26 mouse cellular contexts compared by ENCODE assay signal in genomic region chr3:141509772-141510171, GRCm38 (mm10). TPM values are rescaled to one million over a fixed set of nuclear protein-coding genes. Genes with fewer than 3 reads are reported as not detected.
A peak's percentile ranks its signal among the peaks of the same experiment; 100 is the strongest.
DNase-seq lines count a peak whose midpoint lies in the region; ATAC-seq and TF ChIP-seq lines count a peak whose summit lies in the region.
"Had no signal": no experiment of that assay in that cellular context is flagged by ENCODE, and none has a peak within 500 bp of the region (broad histone marks: within the 10 kb centered on the region; RNA-seq: fewer than 3 reads in every experiment).

No protein-coding gene starts in this region.

- ATAC-seq in embryonic facial prominence, embryonic 11.5 days (replicated peaks; ENCODE audit: insufficient number of reproducible peaks, low FRiP score, low TSS enrichment, low read depth): no peak
- no peak for ATAC-seq in embryonic facial prominence, embryonic 14.5 days (ENCODE audit: low read depth)
- peak; percentile 85; the same call in 1 of the 2 replicates for ATAC-seq in limb, embryonic 12.5 days (ENCODE audit: insufficient number of reproducible peaks, insufficient read depth, low FRiP score, low TSS enrichment, low read depth)
- ATAC-seq in midbrain, embryonic 14.5 days (ENCODE audit: low FRiP score, low TSS enrichment): no peak
- ATAC-seq: forebrain, embryonic 16.5 days; inflammation-experienced regulatory T-cells, adult 6 months had no signal

- no peak for TF ChIP-seq CTCF in lung, adult 2 months (IDR thresholded peaks at IDR 0.05; ENCODE audit: insufficient read depth, low read length)

- H3K4me3 ChIP-seq in embryonic facial prominence, embryonic 11.5 days (ENCODE audit: low read depth, low read length): no peak overlapping the region
- no peak overlapping the region for H3K4me3 ChIP-seq in embryonic facial prominence, embryonic 10.5 days
- no peak overlapping the region for H3K4me3 ChIP-seq in embryonic facial prominence, embryonic 14.5 days (ENCODE audit: low read depth, low read length)
- H3K4me3 ChIP-seq in limb, embryonic 12.5 days (replicated peaks): no peak overlapping the region
- no peak overlapping the region for H3K4me3 ChIP-seq in lung, adult 2 months (replicated peaks; ENCODE audit: extremely low read depth, low read depth, low read length)
- no peak overlapping the region for H3K4me3 ChIP-seq in midbrain, embryonic 14.5 days (replicated peaks; ENCODE audit: low read depth, low read length)
- H3K4me3 ChIP-seq: embryonic facial prominence, embryonic 12.5 days; hindbrain, embryonic 13.5 days; liver, embryonic 15.5 days; neural tube, embryonic 15.5 days had no signal

- H3K9me3 ChIP-seq in embryonic facial prominence, embryonic 11.5 days (replicated peaks; ENCODE audit: control insufficient read depth, low read length): no peaks in the 10 kb centered on the region
- no peaks in the 10 kb centered on the region for H3K9me3 ChIP-seq in embryonic facial prominence, embryonic 10.5 days
- H3K9me3 ChIP-seq in embryonic facial prominence, embryonic 14.5 days (ENCODE audit: control insufficient read depth, low read length): no peaks in the 10 kb centered on the region
- no peaks in the 10 kb centered on the region for H3K9me3 ChIP-seq in limb, embryonic 12.5 days
- no peaks in the 10 kb centered on the region for H3K9me3 ChIP-seq in midbrain, embryonic 14.5 days (ENCODE audit: control insufficient read depth, low read length)
- H3K9me3 ChIP-seq: embryonic facial prominence, embryonic 12.5 days; G1E; hindbrain, embryonic 13.5 days; liver, embryonic 15.5 days; neural tube, embryonic 15.5 days had no signal

- H3K27ac ChIP-seq in embryonic facial prominence, embryonic 11.5 days (replicated peaks; ENCODE audit: low read depth, low read length): no peak overlapping the region
- no peak overlapping the region for H3K27ac ChIP-seq in embryonic facial prominence, embryonic 10.5 days (replicated peaks)
- no peak overlapping the region for H3K27ac ChIP-seq in embryonic facial prominence, embryonic 14.5 days (replicated peaks; ENCODE audit: low read depth, low read length)
- 0 out of 2 replicates have a peak overlapping the region, but pooled peaks have one; percentile 73 for H3K27ac ChIP-seq in limb, embryonic 12.5 days
- no peak overlapping the region for H3K27ac ChIP-seq in midbrain, embryonic 14.5 days (replicated peaks; ENCODE audit: low read depth, low read length)
- H3K27ac ChIP-seq: embryonic facial prominence, embryonic 12.5 days; hindbrain, embryonic 13.5 days; liver, embryonic 15.5 days; neural tube, embryonic 15.5 days had no signal

- no peak for TF ChIP-seq POLR2A in lung, adult 2 months (IDR thresholded peaks at IDR 0.05; ENCODE audit: borderline replicate concordance, extremely low read depth, low read depth, low read length)

- no peaks in the 10 kb centered on the region for H3K36me3 ChIP-seq in embryonic facial prominence, embryonic 11.5 days (replicated peaks; ENCODE audit: control insufficient read depth, insufficient read depth, low read depth, low read length)
- H3K36me3 ChIP-seq in embryonic facial prominence, embryonic 10.5 days (replicated peaks): no peaks in the 10 kb centered on the region
- H3K36me3 ChIP-seq in embryonic facial prominence, embryonic 14.5 days (ENCODE audit: control insufficient read depth, insufficient read depth, low read length): no peaks in the 10 kb centered on the region
- H3K36me3 ChIP-seq in limb, embryonic 12.5 days: no peaks in the 10 kb centered on the region
- H3K36me3 ChIP-seq in midbrain, embryonic 14.5 days (ENCODE audit: control insufficient read depth, insufficient read depth, low read length): no peaks in the 10 kb centered on the region
- H3K36me3 ChIP-seq: embryonic facial prominence, embryonic 12.5 days; G1E; hindbrain, embryonic 13.5 days; liver, embryonic 15.5 days; neural tube, embryonic 15.5 days had no signal

- DNase-seq in embryonic facial prominence, embryonic 11.5 days (ENCODE audit: low spot score): peak; percentile 56
- no peak for DNase-seq in embryonic facial prominence, embryonic 10.5 days (ENCODE audit: low spot score)
- peak; percentile 49 for DNase-seq in 3134 (ENCODE audit: extremely low read depth, insufficient read length, low spot score)
- peak; percentile 44 for DNase-seq in embryonic facial prominence, embryonic 14.5 days (ENCODE audit: low spot score)
- DNase-seq in lung, adult 2 months: no peak
- no peak for DNase-seq in midbrain, embryonic 14.5 days
- DNase-seq: adrenal gland, adult 2 months; B cell, adult 2 months; cerebellum, adult 18-20 months; cerebellum, postnatal 25 days; gastrocnemius, postnatal 25 days; heart, adult 18-20 months; kidney, adult 2 months; kidney, postnatal 10 days; liver; lung, postnatal 4 days; spleen, adult 18-20 months had no signal

- H3K9ac ChIP-seq in embryonic facial prominence, embryonic 11.5 days (replicated peaks; ENCODE audit: low read length): no peak overlapping the region
- H3K9ac ChIP-seq in embryonic facial prominence, embryonic 14.5 days (ENCODE audit: low read depth, low read length): no peak overlapping the region
- no peak overlapping the region for H3K9ac ChIP-seq in limb, embryonic 12.5 days (replicated peaks)
- H3K9ac ChIP-seq in midbrain, embryonic 14.5 days (replicated peaks; ENCODE audit: low read length): no peak overlapping the region
- H3K9ac ChIP-seq: embryonic facial prominence, embryonic 12.5 days; hindbrain, embryonic 13.5 days; liver, embryonic 15.5 days; neural tube, embryonic 15.5 days had no signal

- 27% methylated on average over 1 of the region's 1 CpGs for WGBS in embryonic facial prominence, embryonic 11.5 days
- 19% methylated on average over 1 of the region's 1 CpGs for WGBS in embryonic facial prominence, embryonic 10.5 days
- 33% methylated on average over 1 of the region's 1 CpGs for WGBS in embryonic facial prominence, embryonic 14.5 days
- 42% methylated on average over 1 of the region's 1 CpGs for WGBS in limb, embryonic 12.5 days
- WGBS in lung, adult 2 months: 17% methylated on average over 1 of the region's 1 CpGs
- WGBS in midbrain, embryonic 14.5 days: 77% methylated on average over 1 of the region's 1 CpGs

- H3K4me1 ChIP-seq in embryonic facial prominence, embryonic 11.5 days (ENCODE audit: control insufficient read depth, insufficient read depth, low read length): no peaks in the 10 kb centered on the region
- peaks cover 11% of the 10 kb centered on the region; the same call in 1 of the 2 replicates for H3K4me1 ChIP-seq in embryonic facial prominence, embryonic 10.5 days
- H3K4me1 ChIP-seq in embryonic facial prominence, embryonic 14.5 days (ENCODE audit: control insufficient read depth, insufficient read depth, low read length): no peaks in the 10 kb centered on the region
- peaks cover 10% of the 10 kb centered on the region; the same call in 1 of the 2 replicates for H3K4me1 ChIP-seq in limb, embryonic 12.5 days (replicated peaks)
- no peaks in the 10 kb centered on the region for H3K4me1 ChIP-seq in lung, adult 2 months (ENCODE audit: control insufficient read depth, insufficient read depth, low read length)
- 0 out of 2 replicates have a peak, but pooled peaks cover 2% of the 10 kb centered on the region for H3K4me1 ChIP-seq in midbrain, embryonic 14.5 days (ENCODE audit: control insufficient read depth, insufficient read depth, low read length)
- H3K4me1 ChIP-seq: embryonic facial prominence, embryonic 12.5 days; hindbrain, embryonic 13.5 days; liver, embryonic 15.5 days; neural tube, embryonic 15.5 days had no signal

- no peaks in the 10 kb centered on the region for H3K27me3 ChIP-seq in embryonic facial prominence, embryonic 11.5 days (ENCODE audit: control insufficient read depth, insufficient read depth, low read length)
- no peaks in the 10 kb centered on the region for H3K27me3 ChIP-seq in embryonic facial prominence, embryonic 10.5 days (replicated peaks; ENCODE audit: low read depth, poor library complexity, severe bottlenecking)
- no peaks in the 10 kb centered on the region for H3K27me3 ChIP-seq in embryonic facial prominence, embryonic 14.5 days (replicated peaks; ENCODE audit: control insufficient read depth, insufficient read depth, low read length)
- H3K27me3 ChIP-seq in limb, embryonic 12.5 days: no peaks in the 10 kb centered on the region
- H3K27me3 ChIP-seq in midbrain, embryonic 14.5 days (ENCODE audit: control insufficient read depth, insufficient read depth, low read length): no peaks in the 10 kb centered on the region
- H3K27me3 ChIP-seq: CH12.LX; embryonic facial prominence, embryonic 12.5 days; hindbrain, embryonic 13.5 days; liver, embryonic 15.5 days; neural tube, embryonic 15.5 days had no signal

- no peak overlapping the region for H3K4me2 ChIP-seq in embryonic facial prominence, embryonic 11.5 days (ENCODE audit: low read depth, low read length)
- H3K4me2 ChIP-seq in embryonic facial prominence, embryonic 14.5 days (ENCODE audit: low read depth, low read length): no peak overlapping the region
- no peak overlapping the region for H3K4me2 ChIP-seq in limb, embryonic 12.5 days
- H3K4me2 ChIP-seq in midbrain, embryonic 14.5 days (ENCODE audit: low read length): no peak overlapping the region
- H3K4me2 ChIP-seq: embryonic facial prominence, embryonic 12.5 days; hindbrain, embryonic 13.5 days; liver, embryonic 15.5 days; neural tube, embryonic 15.5 days had no signal

RNA-seq across cellular contexts. Expression of gene Unc5c, which starts 44.8 kb away (rescaled TPM):
- 10.0 and 10.2 TPM in 2 replicates for polyA plus RNA-seq in embryonic facial prominence, embryonic 11.5 days (2014; fragmentation: Nextera tagmentation; extraction: Ambion mirVana)
- 10.3 and 11.9 TPM in 2 replicates for polyA plus RNA-seq in embryonic facial prominence, embryonic 10.5 days (2016; fragmentation: Nextera tagmentation; extraction: Ambion mirVana)
- polyA plus RNA-seq in embryonic facial prominence, embryonic 14.5 days (2014; fragmentation: Nextera tagmentation; extraction: Ambion mirVana): 7.5 and 9.7 TPM in 2 replicates
- polyA plus RNA-seq in limb, embryonic 12.5 days (2016; fragmentation: Nextera tagmentation; extraction: Ambion mirVana): 19.6 and 23.7 TPM in 2 replicates
- 3.6 and 4.7 TPM in 2 replicates for polyA plus RNA-seq in lung, adult 2 months (2012; rRNA removed)
- 15.1 and 18.1 TPM in 2 replicates for polyA plus RNA-seq in midbrain, embryonic 14.5 days (2014; fragmentation: Nextera tagmentation; extraction: Ambion mirVana)
- polyA plus RNA-seq: G1E; inflammation-experienced regulatory T-cells, adult 6 months had no signal

Comparison
In these comparisons a context has a peak if more than half of its experiments do, and no peak if none do; other contexts are left out.
1. DNase-seq: peak in embryonic facial prominence, embryonic 11.5 days (single experiment), 3134 (single experiment) and embryonic facial prominence, embryonic 14.5 days (single experiment); none in embryonic facial prominence, embryonic 10.5 days (single experiment), lung, adult 2 months (single experiment) and midbrain, embryonic 14.5 days (single experiment).